Mouse (Mus musculus) testis, adult 2 months (tissue): ENCODE measurements around the gene Capn13.

Source experiments
- CTCF ChIP-seq: fragments of 200-500 bp; IDR thresholded peaks from 2 replicates; pipeline ENCODE4 v1.5.1; 2012; ENCODE audit warnings: low read depth, mild to moderate bottlenecking, inconsistent platforms, low read length, moderate library complexity; ENCODE audit not compliant: control insufficient read depth, insufficient read depth, insufficient replicate concordance
- POLR2A ChIP-seq: fragments of 200-500 bp; IDR thresholded peaks from 2 replicates; pipeline ENCODE4 v1.6.1; 2012; ENCODE audit warnings: low read depth, mild to moderate bottlenecking, inconsistent platforms, low read length, moderate library complexity; ENCODE audit not compliant: control insufficient read depth

DNA sequence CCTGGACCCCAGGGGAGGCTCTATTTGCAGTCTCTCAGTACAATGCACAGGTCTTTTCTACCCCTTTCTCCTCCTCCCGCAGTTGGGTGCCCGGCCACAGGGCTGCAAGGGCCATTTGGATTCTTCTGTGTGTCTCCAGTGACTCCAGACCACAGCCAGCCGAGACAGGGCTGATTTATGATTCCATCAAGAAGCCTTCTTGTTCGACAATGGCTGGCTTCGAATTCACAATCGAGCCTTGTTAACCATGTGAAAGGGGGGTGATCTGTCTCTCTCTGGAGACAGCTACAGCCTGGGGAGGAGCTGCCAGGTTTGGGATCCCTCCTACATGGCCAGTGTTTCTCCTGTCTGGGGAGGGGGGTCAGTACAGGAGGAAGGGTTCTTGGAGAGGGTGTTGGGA is 75.4 kb downstream of the Capn13 start:
- TF ChIP-seq CTCF (no peak), POLR2A (no peak)
